Mouse (Mus musculus): ENCODE data around the gene Gm5478. TPM values are rescaled to one million over a fixed set of nuclear protein-coding genes. Genes with fewer than 3 reads are reported as not detected.
"Not testable (repeated sequence)": the region's sequence is repeated elsewhere in the genome, so short reads cannot be mapped to it uniquely, and the experiment has no call there.

Gm5478 gene
- not detected for total RNA-seq (2021)
- long read RNA-seq, experiment 1, result 0 reads
- long read RNA-seq, experiment 2, result 0 reads

DNA sequence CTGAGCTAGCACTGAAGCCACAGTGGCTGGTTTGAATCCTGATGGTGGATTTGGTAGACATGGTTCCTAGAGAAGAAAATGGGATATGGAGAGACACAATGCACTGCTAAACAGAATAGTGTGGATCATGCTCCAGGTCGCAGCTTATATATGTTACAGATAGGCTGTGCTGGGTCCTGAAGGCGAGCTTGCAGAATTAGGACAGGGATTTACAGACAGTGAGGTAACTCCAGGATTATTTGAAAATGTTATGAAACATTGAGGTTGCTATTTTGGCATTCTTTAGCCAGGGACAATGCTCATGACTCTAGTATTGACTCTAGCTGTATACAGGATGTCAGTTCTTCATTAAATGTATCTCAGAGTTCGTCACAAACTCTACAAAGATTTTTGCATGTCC lies at the start of gene Gm5478:
Gene Gm5478, minus strand, starts transcription at position 101 of the 400 bp plus-strand sequence.
- intact Hi-C loops (cut with DNase I), result no loop called here
- no peak for TF ChIP-seq CTCF (IDR thresholded peaks at IDR 0.05)
- DNase-seq, result no peak
- no peak within 1 kb of the TSS for H3K4me3 ChIP-seq
- no peak within 1 kb of the TSS for H3K27ac ChIP-seq

DNA sequence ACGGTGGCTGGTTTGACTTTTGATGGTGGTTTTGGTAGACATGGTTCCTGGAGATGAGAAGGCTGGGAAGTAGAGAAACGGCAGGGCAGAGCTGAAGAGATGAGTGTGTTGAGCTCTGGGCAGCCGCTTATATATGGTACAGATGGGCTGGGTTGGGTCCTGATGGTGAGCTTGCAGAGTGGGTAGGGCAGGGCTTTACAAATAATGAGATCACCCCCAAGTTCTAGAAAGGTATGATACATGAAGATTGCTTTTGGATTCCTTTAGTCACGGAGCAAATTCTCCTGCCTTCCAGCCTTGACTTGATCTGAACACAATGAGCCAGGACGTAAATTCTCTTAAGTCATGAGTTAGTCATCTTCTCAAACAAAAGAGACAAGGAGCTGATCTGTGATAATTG lies 47.0 kb upstream of the Gm5478 start, which contains the start of gene Krt6a:
Gene Krt6a, minus strand, starts transcription at position 101 of the 400 bp plus-strand sequence.
- Histone ChIP-seq H3K4me3 (no peak within 1 kb of the TSS), H3K27ac (no peak within 1 kb of the TSS)
- TF ChIP-seq CTCF (IDR thresholded peaks at IDR 0.05), result no peak
- intact Hi-C loops (cut with DNase I), result no loop called here
- DNase-seq, result no peak

DNA sequence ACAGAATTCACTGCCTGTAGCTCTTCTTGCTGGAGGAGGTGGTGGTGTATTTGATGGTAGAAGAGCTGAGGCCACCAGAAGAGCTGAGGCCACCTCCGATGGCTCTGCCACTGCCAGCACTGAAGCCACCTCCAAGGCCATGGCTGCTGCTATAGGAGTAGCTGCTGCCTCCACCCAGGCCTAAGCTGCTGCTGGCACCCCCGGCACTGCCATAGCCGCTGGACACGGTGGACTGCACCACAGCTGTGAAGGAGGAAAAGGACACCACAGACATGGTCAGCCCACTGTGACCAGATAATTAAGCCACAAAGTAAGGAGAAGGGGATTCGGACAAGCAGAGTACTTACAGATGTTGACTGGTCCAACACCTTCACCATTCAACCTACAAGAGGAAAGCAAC lies 43.3 kb upstream of the Gm5478 start:
- DNase-seq; H3K27ac ChIP-seq; H3K4me3 ChIP-seq; intact Hi-C loops (cut with DNase I): not testable (repeated sequence)

DNA sequence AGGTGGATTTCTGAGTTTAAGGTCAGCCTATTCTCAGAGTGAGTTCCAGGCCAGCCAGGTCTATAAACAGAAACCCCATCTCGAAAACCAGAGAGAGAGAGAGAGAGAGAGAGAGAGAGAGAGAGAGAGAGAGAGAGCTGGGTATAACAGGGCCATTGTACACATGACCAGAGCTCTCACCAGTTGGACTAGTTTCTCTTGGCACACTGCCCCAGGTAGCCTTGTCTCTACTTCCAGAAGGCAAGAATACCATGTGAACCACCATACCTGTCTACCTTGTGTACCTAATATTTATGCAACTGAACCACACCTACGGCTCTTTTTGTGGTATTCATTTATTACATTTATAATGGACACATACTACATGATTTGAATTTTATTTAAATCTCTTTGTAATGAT lies 41.0 kb upstream of the Gm5478 start:
- H3K27ac ChIP-seq, result no peak overlapping the region
- no peak for TF ChIP-seq CTCF (IDR thresholded peaks at IDR 0.05)
- no peak overlapping the region for H3K4me3 ChIP-seq
- intact Hi-C loops (cut with DNase I), result no loop called here
- no peak for DNase-seq

DNA sequence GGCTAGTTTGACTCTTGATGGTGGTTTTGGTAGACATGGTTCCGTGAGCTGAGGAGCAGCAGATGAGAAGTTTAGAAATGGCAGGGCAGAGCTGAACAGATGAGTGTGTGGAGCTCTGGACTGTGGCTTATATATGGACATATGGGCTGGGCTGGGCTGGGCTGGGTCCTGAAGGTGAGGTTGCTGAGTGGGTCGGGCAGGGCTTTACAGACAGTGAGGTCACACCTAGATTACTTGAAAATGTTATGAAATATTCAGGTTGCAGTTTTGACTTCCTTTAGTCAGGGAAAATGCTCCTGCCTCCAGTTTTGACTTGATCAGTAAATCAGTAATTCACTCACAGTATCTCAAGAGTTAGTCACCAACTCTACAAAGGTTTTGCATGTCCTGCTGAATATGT lies 33.0 kb upstream of the Gm5478 start, which contains the start of gene Krt6b:
Gene Krt6b, minus strand, starts transcription at position 101 of the 400 bp plus-strand sequence.
- no peak within 1 kb of the TSS for H3K4me3 ChIP-seq
- no peak within 1 kb of the TSS for H3K27ac ChIP-seq
- no peak for DNase-seq
- TF ChIP-seq CTCF (IDR thresholded peaks at IDR 0.05), result no peak
- intact Hi-C loops (cut with DNase I), result no loop called here

DNA sequence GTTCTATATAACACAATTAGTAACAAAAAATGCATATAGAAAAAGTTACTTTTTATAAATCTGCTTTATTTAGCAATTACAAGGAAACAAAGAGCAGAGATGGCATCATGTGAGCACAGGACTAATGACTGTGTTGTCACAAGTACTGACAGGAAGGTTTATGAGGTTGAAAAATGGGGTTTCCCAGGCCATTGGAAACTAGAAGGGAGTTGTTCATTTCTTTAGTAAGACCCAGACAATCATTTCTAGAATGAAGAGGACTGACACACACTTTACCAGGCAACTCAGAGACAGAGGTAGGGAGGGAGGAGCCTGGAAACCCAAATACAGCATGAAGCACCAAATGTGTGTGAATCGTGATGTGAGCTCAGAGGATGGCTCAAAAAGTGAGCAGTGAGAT lies 28.8 kb upstream of the Gm5478 start:
- Histone ChIP-seq H3K4me3 (no peak overlapping the region), H3K27ac (no peak overlapping the region)
- TF ChIP-seq CTCF (IDR thresholded peaks at IDR 0.05), result no peak
- intact Hi-C loops (cut with DNase I), result no loop called here
- DNase-seq, result no peak

DNA sequence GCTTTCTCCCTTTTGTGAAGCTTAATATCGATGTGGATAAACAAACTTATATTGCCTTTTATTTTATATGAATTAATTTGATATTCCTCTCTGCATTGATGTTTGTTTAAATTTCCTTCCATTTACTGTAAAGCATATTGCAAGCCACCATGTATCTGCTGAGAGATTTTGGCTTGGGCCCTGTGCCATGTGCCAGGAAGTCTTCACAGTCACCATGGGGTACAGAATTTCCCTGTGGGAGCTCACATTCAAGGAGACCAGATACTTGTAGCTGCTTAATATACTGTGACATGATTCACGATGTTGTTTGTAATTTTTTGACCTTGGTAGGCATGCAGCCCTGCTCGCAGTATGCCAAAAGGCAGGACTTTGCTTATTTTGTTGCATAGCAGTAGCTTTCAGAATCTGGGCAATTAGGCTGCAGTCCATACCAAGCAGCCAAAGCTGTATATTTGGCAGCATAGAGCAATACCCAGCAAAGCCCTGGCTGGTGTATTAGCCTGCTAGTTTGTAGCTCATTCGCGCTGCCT lies 5.6 kb upstream of the Gm5478 start:
- H3K27ac ChIP-seq, result no peak overlapping the region
- H3K4me3 ChIP-seq, result no peak overlapping the region
- intact Hi-C loops (cut with DNase I), result no loop called here
- TF ChIP-seq CTCF (IDR thresholded peaks at IDR 0.05), result no peak
- DNase-seq, result no peak

DNA sequence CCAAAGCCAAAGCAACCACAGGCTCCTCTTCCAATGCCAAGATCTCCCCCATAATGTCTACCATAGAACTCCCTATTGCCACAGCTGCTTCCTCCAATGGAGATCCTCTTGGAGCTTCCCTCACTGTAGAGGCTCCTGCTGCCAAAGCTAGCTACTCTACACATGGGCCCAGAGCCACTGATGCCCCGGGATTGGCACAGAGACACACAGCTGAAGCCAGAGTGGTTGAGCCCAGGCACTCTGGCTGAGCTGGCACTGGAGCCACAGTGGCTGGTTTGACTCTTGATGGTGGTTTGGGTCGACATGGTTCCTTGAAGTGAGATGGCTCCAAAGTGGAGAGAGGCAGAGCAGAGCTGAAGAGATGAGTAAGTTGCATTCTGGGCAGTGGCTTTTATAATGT lies 19.3 kb downstream of the Gm5478 start, which contains the start of gene Gm5414:
Gene Gm5414, minus strand, starts transcription at position 305 of the 400 bp plus-strand sequence.
- no peak within 1 kb of the TSS for H3K27ac ChIP-seq
- no peak for TF ChIP-seq CTCF (IDR thresholded peaks at IDR 0.05)
- intact Hi-C loops (cut with DNase I), result no loop called here
- no peak for DNase-seq
- no peak within 1 kb of the TSS for H3K4me3 ChIP-seq

DNA sequence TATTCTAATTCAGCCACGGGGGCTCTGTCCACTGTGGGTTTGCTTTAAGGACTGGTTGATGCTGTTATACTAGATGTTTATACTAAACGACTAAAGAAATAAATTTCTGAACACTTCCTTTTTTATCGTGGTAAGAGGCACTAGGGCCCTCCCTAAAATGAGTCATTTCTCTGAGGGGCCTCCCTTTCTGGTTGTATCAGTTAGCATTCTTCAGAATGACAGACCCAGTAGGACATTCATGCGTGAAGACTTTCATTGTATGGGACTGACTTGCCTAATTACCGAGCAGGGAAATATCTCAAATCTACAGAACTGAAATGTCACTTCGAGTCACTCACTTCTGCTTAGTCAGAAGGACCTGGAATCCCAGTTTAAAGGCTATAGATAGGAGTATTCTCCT lies 48.1 kb downstream of the Gm5478 start:
- DNase-seq, result no peak
- no peak for TF ChIP-seq CTCF (IDR thresholded peaks at IDR 0.05)
- Histone ChIP-seq H3K27ac (no peak overlapping the region), H3K4me3 (no peak overlapping the region)
- intact Hi-C loops (cut with DNase I), result no loop called here

Small RNAs within 50 kb of the gene (microRNA-seq; reads per million reads assigned to microRNA genes)
- gene Gm44342, result not detected
- gene Gm44383, result not detected
- not detected for gene Gm44479

Other genes starting within 250 kb of the Gm5478 start
- not detected for gene Krt7, start 236.3 kb downstream of the Gm5478 start, total RNA-seq (2021)
- gene Krt87, start 208.6 kb downstream of the Gm5478 start, total RNA-seq (2021), result not detected
- not detected for gene Krt88, start 199.6 kb downstream of the Gm5478 start, total RNA-seq (2021)
- gene Krt81, start 183.6 kb downstream of the Gm5478 start, total RNA-seq (2021), result not detected
- gene Krt86, start 173.9 kb downstream of the Gm5478 start, total RNA-seq (2021), result not detected
- not detected for gene Krt83, start 155.9 kb downstream of the Gm5478 start, total RNA-seq (2021)
- not detected for gene Gm49425, start 130.1 kb downstream of the Gm5478 start, total RNA-seq (2021)
- not detected for gene Krt84, start 114.6 kb downstream of the Gm5478 start, total RNA-seq (2021)
- not detected for gene Krt82, start 96.7 kb downstream of the Gm5478 start, total RNA-seq (2021)
- gene Krt90, start 84.4 kb downstream of the Gm5478 start, total RNA-seq (2021), result not detected
- gene Krt75, start 73.5 kb downstream of the Gm5478 start, total RNA-seq (2021), result not detected
- not detected for gene Gm5414, start 19.2 kb downstream of the Gm5478 start, total RNA-seq (2021)
- not detected for gene Krt6b, start 32.9 kb upstream of the Gm5478 start, total RNA-seq (2021)
- not detected for gene Krt6a, start 46.9 kb upstream of the Gm5478 start, total RNA-seq (2021)
- not detected for gene Krt5, start 65.5 kb upstream of the Gm5478 start, total RNA-seq (2021)
- gene Krt71, start 95.7 kb upstream of the Gm5478 start, total RNA-seq (2021), result not detected
- gene Krt72, start 139.1 kb upstream of the Gm5478 start, total RNA-seq (2021), result not detected
- gene Krt73, start 155.0 kb upstream of the Gm5478 start, total RNA-seq (2021), result not detected
- gene Krt2, start 170.8 kb upstream of the Gm5478 start, total RNA-seq (2021), result not detected
- gene Krt1, start 203.4 kb upstream of the Gm5478 start, total RNA-seq (2021), result not detected
- not detected for gene Krt77, start 222.3 kb upstream of the Gm5478 start, total RNA-seq (2021)
- not detected for gene Krt76, start 245.5 kb upstream of the Gm5478 start, total RNA-seq (2021)